Mouse (Mus musculus) hindbrain, embryonic 10.5 days (tissue): Measurements from ENCODE around the gene Orc2. TPM values are rescaled to one million over a fixed set of nuclear protein-coding genes. Genes with fewer than 3 reads are reported as not detected.

Experiments used
- DNase-seq: peaks from one replicate; pipeline ENCODE4 v3.0.0-alpha.2; 2017; ENCODE audit warnings: low spot score
- H3K27ac ChIP-seq: fragments of 300-500 bp; sonication (generic); 2 replicates; pipeline ENCODE4 v1.5.1; 2016; ENCODE audit warnings: mild to moderate bottlenecking, moderate library complexity
- H3K27me3 ChIP-seq: fragments of 300-500 bp; sonication (generic); 2 replicates; pipeline ENCODE4 v1.6.1; 2016; ENCODE audit warnings: mild to moderate bottlenecking; ENCODE audit not compliant: poor library complexity, insufficient read depth, severe bottlenecking
- H3K36me3 ChIP-seq: fragments of 300-500 bp; sonication (generic); 2 replicates; pipeline ENCODE4 v1.6.1; 2016; ENCODE audit warnings: mild to moderate bottlenecking, moderate library complexity
- H3K4me1 ChIP-seq: fragments of 300-500 bp; sonication (generic); replicated peaks from 2 replicates; pipeline ENCODE4 v1.6.1; 2016; ENCODE audit warnings: mild to moderate bottlenecking
- H3K4me3 ChIP-seq: fragments of 300-500 bp; sonication (generic); 2 replicates; pipeline ENCODE4 v1.5.1; 2016; ENCODE audit warnings: mild to moderate bottlenecking, moderate library complexity
- H3K9me3 ChIP-seq: fragments of 300-500 bp; sonication (generic); 2 replicates; pipeline ENCODE4 v1.6.1; 2016; ENCODE audit warnings: mild to moderate bottlenecking, moderate library complexity
- WGBS: fragments of 180-500 bp; shearing (Covaris S2); methylation state at CpG from one replicate; pipeline ENCODE4 v1.1.7; 2016; 5-methylcytosine and 5-hydroxymethylcytosine counted together
- polyA plus RNA-seq: library from polyadenylated mRNA; unstranded; fragments of >200 nt; fragmentation: Nextera tagmentation; extraction: Ambion mirVana; gene quantifications from 2 replicates; pipeline ENCODE4 v1.2.1, GENCODE M21; 2016

Gene Orc2
- polyA plus RNA-seq, 1 experiment from 2014 or later = 35.8 TPM

DNA sequence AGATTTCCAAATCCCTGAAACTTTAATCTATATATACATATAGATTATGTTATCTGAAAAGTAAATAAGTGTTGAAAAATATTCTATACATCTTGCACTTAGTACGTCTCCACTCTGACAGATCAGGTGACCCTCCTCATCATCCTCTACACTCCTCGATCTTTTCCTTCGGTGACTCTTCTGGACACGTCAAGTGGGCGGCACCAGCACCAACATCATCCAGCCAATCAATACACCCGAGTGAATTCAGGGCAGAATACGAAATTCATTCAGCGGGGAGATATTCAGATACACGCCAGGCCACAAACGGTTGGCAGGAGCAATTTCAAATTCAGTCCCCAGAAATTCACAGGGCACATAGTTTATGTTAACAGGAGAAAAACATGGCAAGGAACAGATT lies 84.9 kb downstream of the Orc2 start:
- no peak for DNase-seq
- Histone ChIP-seq H3K4me1 (peaks cover 21% of the 10 kb centered on the region), H3K4me3 (no peak overlapping the region), H3K27me3 (no peaks in the 10 kb centered on the region), H3K27ac (no peak overlapping the region), H3K36me3 (peaks cover 70% of the 10 kb centered on the region), H3K9me3 (no peaks in the 10 kb centered on the region)
- WGBS = 91% methylated on average over 10 of the region's 10 CpGs

DNA sequence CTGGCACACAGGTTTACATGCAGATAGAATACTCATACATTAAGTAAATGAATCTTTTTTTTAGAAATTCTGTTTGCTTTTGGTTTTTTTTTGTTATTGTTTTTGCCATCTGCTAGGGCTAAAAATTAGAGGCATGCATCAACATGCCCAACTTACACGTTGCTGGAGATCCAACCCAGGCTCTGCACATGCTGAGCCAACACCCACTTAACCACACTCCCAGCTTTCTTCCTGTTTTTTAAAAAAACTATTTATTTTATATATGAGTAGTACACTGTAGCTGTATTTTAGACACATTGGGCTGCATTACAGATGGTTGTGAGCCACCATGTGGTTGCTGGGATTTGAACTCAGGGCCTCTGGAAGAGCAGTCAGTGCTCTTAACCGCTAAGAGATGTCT lies 88.9 kb downstream of the Orc2 start:
- no peak overlapping the region for H3K27ac ChIP-seq
- peaks cover 3% of the 10 kb centered on the region; the same call in 1 of the 2 replicates for H3K4me1 ChIP-seq
- no peaks in the 10 kb centered on the region for H3K9me3 ChIP-seq
- H3K36me3 ChIP-seq = peaks cover 100% of the 10 kb centered on the region
- WGBS = 91% methylated on average over 2 of the region's 2 CpGs
- no peak overlapping the region for H3K4me3 ChIP-seq
- no peak for DNase-seq
- no peaks in the 10 kb centered on the region for H3K27me3 ChIP-seq

DNA sequence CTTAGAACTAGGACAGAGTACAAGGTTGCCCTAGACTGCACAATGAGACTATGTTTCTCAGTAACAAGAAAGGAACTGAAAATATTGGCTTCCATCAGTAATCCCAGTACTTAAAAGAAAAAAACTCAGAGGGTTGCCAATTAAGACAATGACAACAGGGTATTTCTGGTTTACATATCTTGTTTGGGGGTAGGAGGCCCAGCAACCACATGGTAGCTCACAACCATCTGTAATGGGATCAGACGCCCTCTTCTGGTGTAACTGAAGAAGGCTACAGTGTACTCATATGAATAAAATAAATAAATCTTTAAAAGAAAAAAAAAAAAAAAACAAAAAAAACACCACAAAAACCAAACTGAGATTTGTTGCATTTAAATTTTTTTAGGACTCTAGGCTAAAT lies 89.5 kb downstream of the Orc2 start:
- DNase-seq = no peak
- Histone ChIP-seq H3K36me3 (peaks cover 100% of the 10 kb centered on the region), H3K9me3 (no peaks in the 10 kb centered on the region), H3K27ac (no peak overlapping the region), H3K4me3 (no peak overlapping the region), H3K27me3 (no peaks in the 10 kb centered on the region), H3K4me1 (no peaks in the 10 kb centered on the region)
- WGBS = 33% methylated on average over 1 of the region's 1 CpGs

Other genes with a start within 250 kb of the Orc2 start
- gene Aox2, start 226.8 kb downstream of the Orc2 start, polyA plus RNA-seq = 0.05 TPM in 1 of 2 replicates, not detected in the other
- 367 and 442 TPM in 2 replicates for gene Bzw1, start 112.2 kb downstream of the Orc2 start, polyA plus RNA-seq
- gene Clk1, start 81.0 kb downstream of the Orc2 start, polyA plus RNA-seq = 121 and 127 TPM in 2 replicates
- gene Nif3l1, start 60.0 kb downstream of the Orc2 start, polyA plus RNA-seq = 70.7 and 75.9 TPM in 2 replicates
- gene Ppil3, start 59.6 kb downstream of the Orc2 start, polyA plus RNA-seq = 54.8 and 58.9 TPM in 2 replicates
- gene Fam126b, start 81.2 kb upstream of the Orc2 start, polyA plus RNA-seq = 5.7 and 7.0 TPM in 2 replicates
- 154 TPM in 2 replicates for gene Ndufb3, start 81.3 kb upstream of the Orc2 start, polyA plus RNA-seq
- gene Als2cr12, start 190.9 kb upstream of the Orc2 start, polyA plus RNA-seq = not detected in 2 replicates
- 26.6 and 29.8 TPM in 2 replicates for gene Cflar, start 206.4 kb upstream of the Orc2 start, polyA plus RNA-seq